Mouse (Mus musculus): ENCODE measurements around the gene Cenpf.

GRCm38 (mm10) chr1:189633791-189634190, 54.1 kb downstream of the Cenpf start:
- TF ChIP-seq CTCF (IDR thresholded peaks at IDR 0.05; ENCODE audit: control insufficient read depth, insufficient read depth, insufficient replicate concordance, low read depth, low read length) (no peak), POLR2A (IDR thresholded peaks at IDR 0.05; ENCODE audit: control insufficient read depth, low read depth, low read length) (no peak)

Data from testis, adult 2 months (tissue).